Mouse (Mus musculus): ENCODE measurements around the gene Ormdl3. TPM values are rescaled to one million over a fixed set of nuclear protein-coding genes. Genes with fewer than 3 reads are reported as not detected.
A peak's percentile ranks its signal among the peaks of the same experiment; 100 is the strongest.

The Ormdl3 gene
- polyA plus RNA-seq, 1 experiment from 2014 or later = 94.8 TPM

DNA sequence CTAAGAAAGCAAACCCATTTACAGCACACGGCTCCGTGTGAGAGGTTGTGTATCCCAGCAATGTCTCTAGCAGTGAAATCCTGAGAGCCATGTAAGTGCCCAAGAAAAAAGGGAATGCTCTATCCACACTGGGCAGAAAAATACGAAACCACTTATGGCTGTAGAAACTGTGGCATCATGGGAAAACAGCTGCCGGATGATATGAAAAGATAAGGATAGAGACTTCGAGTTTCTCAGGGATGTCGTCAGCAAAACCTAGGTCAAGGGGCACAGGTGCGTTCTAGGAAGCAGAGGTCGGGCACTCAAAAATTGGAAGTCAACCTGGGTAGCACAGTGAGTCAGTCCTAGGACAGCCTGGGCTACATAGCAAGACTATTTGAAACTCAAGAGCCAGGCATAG is 2.1 kb upstream of the Ormdl3 start:
- ChIA-PET POLR2A (interaction anchor here (0.6 kb wide), 1 partner anchor 133 kb away, joined by 7 read pairs; no protein-coding TSS in a partner anchor), CTCF (interaction anchor here (3.6 kb wide), 1 partner anchor 38 kb away, joined by 11 read pairs; the partner anchor contains the start of gene Zpbp2)
- TF ChIP-seq CTCF (IDR thresholded peaks at IDR 0.05) = no peak
- DNase-seq (ENCODE audit: low read depth, low spot score) = no peak
- in situ Hi-C loops (cut with MboI; ENCODE audit: low pct_unique_long_range_greater_than_20kb) = loop anchor here (5.0 kb wide), 1 partner anchor 37 kb away; the partner anchor contains the start of gene Zpbp2
- no peak for ATAC-seq
- H3K27me3 ChIP-seq = peaks cover 18% of the 10 kb centered on the region

DNA sequence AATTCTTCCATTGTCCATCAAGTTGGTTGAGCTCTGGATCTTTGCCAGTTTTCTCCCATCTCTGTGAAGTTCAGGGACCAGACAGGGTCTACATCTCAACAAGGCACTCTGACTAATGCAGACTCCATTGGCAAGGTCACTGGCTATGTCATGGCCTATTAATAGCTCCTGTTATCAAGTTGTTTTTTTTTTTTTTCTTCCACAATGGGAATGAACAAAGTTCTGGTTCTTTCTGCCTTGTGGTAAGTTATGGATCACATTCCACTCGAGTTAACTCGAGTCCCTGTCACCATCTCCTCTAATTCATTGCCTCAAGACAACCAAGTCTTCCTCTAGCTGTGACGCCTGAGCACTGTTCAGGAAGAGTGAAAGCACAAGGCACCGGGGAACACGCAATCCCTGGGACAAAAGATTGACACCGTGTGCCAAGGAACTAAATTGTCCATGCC is 1.7 kb upstream of the Ormdl3 start:
- H3K27me3 ChIP-seq = peaks cover 18% of the 10 kb centered on the region
- ChIA-PET CTCF (interaction anchor here (3.6 kb wide), 1 partner anchor 38 kb away, joined by 11 read pairs; the partner anchor contains the start of gene Zpbp2), POLR2A (interaction anchor here (0.6 kb wide), 2 partner anchors 28 to 133 kb away, joined by 3 to 7 read pairs; no protein-coding TSS in a partner anchor)
- DNase-seq (ENCODE audit: low read depth, low spot score) (no peak), ATAC-seq (no peak)
- in situ Hi-C loops (cut with MboI; ENCODE audit: low pct_unique_long_range_greater_than_20kb) = loop anchor here (5.0 kb wide), 1 partner anchor 37 kb away; the partner anchor contains the start of gene Zpbp2
- no peak for TF ChIP-seq CTCF (IDR thresholded peaks at IDR 0.05)

- CTCF ChIA-PET = interaction anchor here (1.0 to 3.6 kb wide), 2 partner anchors 10 to 37 kb away, joined by 3 to 11 read pairs; partner anchors contain the start of genes Lrrc3c and Zpbp2
- in situ Hi-C loops (cut with MboI; ENCODE audit: low pct_unique_long_range_greater_than_20kb) = loop anchor here (5.0 kb wide), 1 partner anchor 36 kb away; the partner anchor contains the start of gene Zpbp2
- ATAC-seq (no peak), DNase-seq (ENCODE audit: low read depth, low spot score) (no peak)
- TF ChIP-seq CTCF (IDR thresholded peaks at IDR 0.05) = no peak
- H3K27me3 ChIP-seq = peaks cover 12% of the 10 kb centered on the region
- POLR2A ChIA-PET = interaction anchor here (0.6 to 1.1 kb wide), 2 partner anchors 27 to 36 kb away, joined by 3 read pairs; no protein-coding TSS in a partner anchor
These were observed 747 bp upstream of the Ormdl3 start for GRCm38 (mm10) chr11:98587684-98588546.

DNA sequence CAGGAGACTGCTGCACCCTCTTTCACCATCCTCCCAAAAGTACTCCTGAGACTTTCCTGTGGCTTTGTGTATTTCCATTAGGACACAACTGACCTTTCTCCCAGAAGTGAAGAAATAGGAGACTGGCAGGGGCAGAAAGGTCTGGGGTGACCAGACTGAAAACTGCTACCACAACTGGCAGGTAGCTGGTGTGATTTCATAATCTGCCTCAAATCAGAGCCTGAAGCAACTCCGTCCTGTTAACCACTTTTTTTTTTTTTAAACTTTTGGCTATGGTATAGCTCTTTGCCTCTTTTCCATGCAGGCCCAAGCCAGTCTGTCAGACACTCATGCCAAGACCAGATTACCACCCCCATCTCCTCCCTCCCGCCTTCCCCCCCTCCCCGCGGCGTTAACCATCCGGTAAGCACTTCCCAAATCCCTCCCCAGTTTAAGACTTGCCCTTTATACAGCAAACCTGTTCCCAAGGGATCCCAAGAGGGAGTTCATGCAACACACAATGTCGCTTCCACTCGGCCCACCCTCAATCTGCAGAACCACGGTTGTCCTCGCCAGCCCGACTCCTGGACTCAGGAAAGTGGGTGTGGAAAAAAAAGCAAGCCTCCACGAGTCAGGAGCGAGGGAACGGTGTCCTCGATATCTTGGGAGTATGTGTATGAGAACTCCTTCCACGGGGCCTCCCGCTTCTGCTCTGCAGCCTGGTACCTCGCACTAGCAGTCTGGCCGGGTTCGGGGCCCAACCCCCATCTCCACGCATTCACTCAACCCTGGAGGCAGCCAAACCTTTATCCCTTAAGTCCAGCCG is 879 bp downstream of the Ormdl3 start:
- POLR2A ChIA-PET = interaction anchor here (0.6 kb wide), 2 partner anchors 95 to 128 kb away, joined by 3 to 6 read pairs; no protein-coding TSS in a partner anchor
- peaks cover 9% of the 10 kb centered on the region for H3K27me3 ChIP-seq
- no peak for TF ChIP-seq CTCF (IDR thresholded peaks at IDR 0.05)
- in situ Hi-C loops (cut with MboI; ENCODE audit: low pct_unique_long_range_greater_than_20kb) = loop anchor here (5.0 kb wide), 1 partner anchor 34 kb away; the partner anchor contains the start of gene Zpbp2
- CTCF ChIA-PET = interaction anchor here (1.0 to 3.6 kb wide), 2 partner anchors 11 to 35 kb away, joined by 3 to 11 read pairs; partner anchors contain the start of gene Zpbp2
- DNase-seq (ENCODE audit: low read depth, low spot score) = no peak
- ATAC-seq = peak; percentile 8

- ATAC-seq (no peak), DNase-seq (ENCODE audit: low read depth, low spot score) (no peak)
- in situ Hi-C loops (cut with MboI; ENCODE audit: low pct_unique_long_range_greater_than_20kb) = loop anchor here (5.0 kb wide), 1 partner anchor 32 kb away; the partner anchor contains the start of gene Zpbp2
- ChIA-PET POLR2A (interaction anchor here (0.6 kb wide), 1 partner anchor 1520 kb away, joined by 3 read pairs; no protein-coding TSS in a partner anchor), CTCF (no interaction called here)
- TF ChIP-seq CTCF (IDR thresholded peaks at IDR 0.05) = no peak
- H3K27me3 ChIP-seq = no peaks in the 10 kb centered on the region
These were observed 2.5 kb downstream of the Ormdl3 start for GRCm38 (mm10) chr11:98584629-98585177.

- CTCF ChIA-PET = no interaction called here
- H3K27me3 ChIP-seq = no peaks in the 10 kb centered on the region
- in situ Hi-C loops (cut with MboI; ENCODE audit: low pct_unique_long_range_greater_than_20kb) = no loop called here
- POLR2A ChIA-PET = interaction anchor here (0.6 kb wide), 1 partner anchor 1519 kb away, joined by 3 read pairs; no protein-coding TSS in a partner anchor
- no peak for ATAC-seq
- no peak for DNase-seq (ENCODE audit: low read depth, low spot score)
- no peak for TF ChIP-seq CTCF (IDR thresholded peaks at IDR 0.05)
These were observed 3.0 kb downstream of the Ormdl3 start for GRCm38 (mm10) chr11:98584146-98584545.

- ATAC-seq (no peak), DNase-seq (ENCODE audit: low read depth, low spot score) (no peak)
- CTCF ChIA-PET = no interaction called here
- in situ Hi-C loops (cut with MboI; ENCODE audit: low pct_unique_long_range_greater_than_20kb) = no loop called here
- no peaks in the 10 kb centered on the region for H3K27me3 ChIP-seq
- no peak for TF ChIP-seq CTCF (IDR thresholded peaks at IDR 0.05)
- POLR2A ChIA-PET = no interaction called here
These were observed 3.6 kb downstream of the Ormdl3 start for GRCm38 (mm10) chr11:98583571-98583970.

GRCm38 (mm10) chr11:98583265-98583552 is 4.0 kb downstream of the Ormdl3 start:
- TF ChIP-seq CTCF (IDR thresholded peaks at IDR 0.05) = no peak
- H3K27me3 ChIP-seq = no peaks in the 10 kb centered on the region
- ATAC-seq (no peak), DNase-seq (ENCODE audit: low read depth, low spot score) (no peak)
- in situ Hi-C loops (cut with MboI; ENCODE audit: low pct_unique_long_range_greater_than_20kb) = no loop called here
- POLR2A ChIA-PET = no interaction called here
- CTCF ChIA-PET = no interaction called here

DNA sequence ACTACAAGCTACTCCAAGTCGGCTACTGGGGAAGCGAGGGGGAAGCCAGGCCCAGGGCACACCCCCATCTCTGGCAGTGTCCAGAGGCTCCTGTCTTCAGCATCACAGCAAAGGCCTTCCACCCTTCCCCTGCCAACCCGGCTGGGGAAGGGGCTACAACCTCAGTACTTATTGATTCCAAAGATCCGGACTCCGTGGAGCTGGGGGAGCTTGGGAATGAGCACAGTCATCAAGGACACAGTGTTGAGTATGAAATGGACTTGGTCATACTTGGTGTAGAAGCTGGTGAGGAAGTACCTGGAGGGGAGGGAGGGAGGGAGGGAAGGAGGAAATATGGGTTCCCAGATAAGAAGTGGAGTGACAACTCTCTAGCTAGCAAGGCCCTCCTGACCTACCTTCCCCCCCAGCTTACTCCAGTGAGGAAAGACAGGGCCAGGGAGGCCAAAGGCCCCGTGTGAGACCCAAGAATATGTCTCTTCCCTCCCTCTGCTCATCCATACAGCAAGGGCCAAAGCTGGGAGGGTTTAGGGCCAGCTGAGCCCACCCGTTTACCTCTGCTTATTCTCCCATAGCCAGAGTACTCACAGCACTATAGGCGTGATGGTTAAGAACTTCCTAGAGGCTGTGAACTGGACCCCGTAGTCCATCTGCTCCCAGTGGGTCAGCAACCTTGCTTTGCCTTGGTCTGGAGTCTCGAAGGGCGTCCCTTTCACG is 4.5 kb downstream of the Ormdl3 start:
- ChIA-PET CTCF (no interaction called here), POLR2A (no interaction called here)
- in situ Hi-C loops (cut with MboI; ENCODE audit: low pct_unique_long_range_greater_than_20kb) = no loop called here
- ATAC-seq = no peak
- no peak for TF ChIP-seq CTCF (IDR thresholded peaks at IDR 0.05)
- no peaks in the 10 kb centered on the region for H3K27me3 ChIP-seq
- DNase-seq (ENCODE audit: low read depth, low spot score) = no peak

Measured in Patski (cell line).